Mouse (Mus musculus) right cerebral cortex, postnatal 4 days (tissue): ENCODE measurements around the gene Nle1.

Experiments used
- DNase-seq: peaks from one replicate; pipeline ENCODE4 v3.0.0-alpha.2; 2022

Gene Nle1

DNA sequence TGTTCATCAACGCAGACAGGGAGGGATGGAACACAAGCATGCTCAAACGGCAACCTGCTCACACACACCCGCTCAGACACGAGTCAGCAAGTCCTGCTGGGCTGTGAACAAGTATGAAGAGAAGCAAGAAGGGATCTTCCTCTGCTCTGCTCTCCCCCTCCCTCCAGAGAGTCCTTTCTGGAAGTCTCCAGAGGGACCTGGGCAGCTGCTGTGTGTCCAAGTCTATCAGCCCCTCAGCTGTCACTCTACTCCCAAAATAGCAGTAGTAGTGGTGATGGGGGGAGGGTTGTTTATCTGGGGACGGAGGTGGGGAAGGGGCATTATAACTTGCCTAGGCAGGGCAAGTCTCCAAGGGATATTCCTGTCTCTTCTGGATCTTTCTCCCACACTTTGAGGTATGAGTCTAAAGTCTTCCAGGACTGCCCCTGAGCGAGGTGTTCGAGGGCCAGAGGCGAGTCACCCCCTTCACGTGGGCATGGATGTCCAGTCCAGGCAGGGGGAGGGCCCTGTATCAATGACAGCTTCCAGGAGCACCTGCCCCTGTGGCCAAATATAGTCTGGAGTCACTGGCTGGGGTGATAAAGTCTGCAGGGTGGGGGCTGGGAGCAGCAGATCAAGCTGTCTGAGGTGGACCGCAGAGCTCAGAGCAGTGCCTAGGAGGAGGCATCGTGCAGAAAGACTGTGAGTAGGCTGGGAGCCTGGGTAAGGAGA, 2.6 kb upstream of the Nle1 start:
- DNase-seq: no peak

DNA sequence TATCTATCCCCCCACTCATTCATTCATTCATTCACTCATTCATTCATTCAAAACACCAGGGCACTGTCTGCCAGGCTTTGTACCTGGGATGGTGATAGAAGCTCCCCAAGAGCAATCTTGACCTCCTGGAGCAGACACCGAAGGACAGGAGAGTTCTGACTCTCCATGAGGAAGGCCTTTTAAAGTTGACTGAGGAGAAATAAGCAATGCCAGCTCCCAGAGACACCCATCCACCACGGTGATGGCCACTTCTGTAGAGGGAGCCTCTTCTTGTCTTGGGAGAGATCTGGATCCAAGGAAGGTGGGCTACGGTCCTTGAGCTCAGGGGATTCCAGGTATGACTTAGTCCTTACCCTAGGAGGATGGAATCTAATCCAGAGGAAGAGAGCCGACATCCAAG, 2.0 kb upstream of the Nle1 start, which contains the start of gene Unc45b:
Unc45b (plus strand) TSS at position 301 of the 400 bp plus-strand sequence.
- DNase-seq: no peak

DNA sequence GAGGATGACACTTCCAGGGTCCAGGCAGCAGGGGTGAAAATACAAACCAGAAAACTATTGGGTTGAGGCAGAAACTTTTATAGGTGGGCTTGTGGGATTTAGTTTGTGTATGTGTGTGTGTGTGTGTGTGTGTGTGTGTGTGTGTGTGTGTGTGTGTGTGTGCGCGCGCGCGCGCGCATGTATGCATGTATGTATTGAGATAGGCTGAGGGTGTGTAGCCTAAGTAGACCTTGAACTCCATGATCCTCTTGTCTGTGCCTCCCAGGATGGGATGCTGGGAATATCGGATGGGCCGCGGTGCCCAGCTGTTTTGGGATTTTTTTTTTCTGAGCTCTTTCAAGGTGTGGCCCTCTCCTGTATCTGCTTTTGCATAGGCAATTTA, 388 bp upstream of the Nle1 start:
- no peak for DNase-seq

DNA sequence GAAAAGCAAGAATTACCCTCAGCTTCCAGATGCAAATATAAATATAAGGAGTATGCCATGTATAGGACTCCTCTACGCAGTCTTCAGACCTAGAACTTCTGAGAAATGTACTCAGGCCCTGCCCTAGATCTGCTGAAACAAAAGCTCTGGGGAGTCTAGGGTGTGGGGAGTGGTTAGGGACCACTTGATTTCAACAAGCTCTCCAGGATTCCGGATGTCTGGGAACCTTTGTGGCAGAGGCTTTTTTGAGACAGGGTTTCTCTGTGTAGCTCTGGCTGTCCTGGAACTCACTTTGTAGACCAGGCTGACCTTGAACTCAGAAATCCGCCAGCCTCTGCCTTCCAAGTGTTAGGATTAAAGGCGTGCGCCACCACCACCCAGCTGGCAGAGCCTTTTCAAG, 2.4 kb downstream of the Nle1 start:
- DNase-seq: no peak

DNA sequence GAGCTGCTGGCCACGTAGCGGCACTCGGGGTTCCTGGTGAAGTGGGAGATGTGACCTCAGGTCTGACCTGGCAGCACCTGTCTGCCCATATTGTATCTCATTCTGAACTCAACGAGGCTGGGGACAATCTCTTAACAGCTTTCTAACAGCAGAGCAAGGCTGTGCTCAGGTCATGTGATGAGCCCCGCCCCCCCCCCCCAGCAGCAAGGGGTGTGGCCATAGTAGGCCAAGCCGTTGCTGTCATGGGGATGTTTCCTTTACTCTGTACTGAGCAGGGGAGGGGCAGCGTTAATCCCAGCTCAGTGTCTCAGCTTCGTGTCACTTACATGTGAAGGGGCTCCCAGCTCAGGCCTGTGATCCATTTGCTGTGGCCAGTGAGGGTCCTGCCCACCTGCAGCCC, 3.3 kb downstream of the Nle1 start:
- no peak for DNase-seq

DNA sequence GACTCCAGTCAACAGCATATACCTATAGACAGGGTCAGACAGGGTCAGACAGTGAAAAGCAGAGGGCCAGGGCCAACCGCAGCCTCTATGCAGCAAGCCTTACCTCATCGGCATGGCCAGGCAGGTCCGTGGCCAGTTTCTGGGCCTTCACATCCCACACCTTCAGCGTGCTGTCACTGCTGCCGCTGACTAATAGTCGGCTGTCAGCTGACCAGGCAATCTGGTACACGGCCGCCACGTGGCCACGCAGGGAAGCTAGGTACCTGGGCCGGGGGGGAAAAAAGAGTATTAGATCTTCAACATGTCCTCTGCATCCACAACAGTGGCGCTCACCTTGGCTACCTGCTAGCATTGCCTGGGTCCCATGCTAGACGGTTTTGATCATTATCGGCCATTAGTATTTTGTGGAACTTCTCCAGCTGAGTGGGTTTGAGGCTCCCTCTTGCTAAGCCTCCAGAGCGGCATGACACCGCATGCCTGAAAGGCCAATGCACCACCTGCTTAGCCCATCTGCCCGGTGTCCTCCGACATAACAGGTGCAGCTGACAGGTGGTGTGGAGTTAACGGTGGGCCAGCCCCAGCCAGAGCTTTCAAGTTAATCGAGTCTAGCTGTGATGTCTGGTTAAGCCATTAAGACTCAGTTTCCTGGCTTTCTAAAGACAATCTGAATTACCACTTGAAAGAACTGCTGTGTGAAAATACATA, 6.5 kb downstream of the Nle1 start:
- no peak for DNase-seq

DNA sequence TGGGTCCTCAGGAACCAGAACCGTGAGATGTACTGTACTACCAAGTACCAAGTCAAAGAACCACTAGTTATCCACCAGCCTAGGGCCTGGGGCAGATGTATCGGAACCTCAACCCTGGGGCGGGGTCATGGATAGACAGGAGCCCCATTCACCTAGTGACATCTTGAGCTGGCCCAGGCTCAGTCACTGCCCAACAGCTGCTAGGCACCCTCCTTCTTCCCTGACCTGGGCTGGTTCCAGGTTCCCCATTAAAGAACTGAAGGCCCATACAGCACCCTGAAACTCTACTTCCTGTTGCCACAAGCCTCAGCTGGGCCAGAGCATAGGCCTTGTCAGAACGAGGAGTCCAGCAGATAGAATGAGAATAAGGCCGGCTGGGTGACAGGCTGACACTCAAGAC, 8.5 kb downstream of the Nle1 start:
- DNase-seq: no peak

DNA sequence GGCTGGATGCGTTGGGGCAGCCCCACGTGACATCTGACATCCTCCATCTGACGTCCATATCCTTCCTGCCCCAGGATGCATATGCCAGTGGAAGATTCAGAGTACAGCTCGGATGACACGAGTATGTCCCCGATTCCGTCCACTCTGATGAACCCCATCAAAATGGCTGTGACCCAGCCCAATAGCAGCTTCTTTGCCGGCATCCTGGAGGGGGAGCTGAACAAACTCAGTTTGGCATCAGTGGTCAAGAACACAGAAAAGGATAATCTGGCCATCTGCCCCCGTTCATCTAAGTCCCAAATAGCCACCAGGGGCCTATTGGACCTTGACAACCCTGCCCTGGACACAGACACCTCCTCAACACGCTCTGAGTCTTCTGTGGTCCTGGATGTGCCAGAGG, 10.7 kb downstream of the Nle1 start:
- DNase-seq: no peak

DNA sequence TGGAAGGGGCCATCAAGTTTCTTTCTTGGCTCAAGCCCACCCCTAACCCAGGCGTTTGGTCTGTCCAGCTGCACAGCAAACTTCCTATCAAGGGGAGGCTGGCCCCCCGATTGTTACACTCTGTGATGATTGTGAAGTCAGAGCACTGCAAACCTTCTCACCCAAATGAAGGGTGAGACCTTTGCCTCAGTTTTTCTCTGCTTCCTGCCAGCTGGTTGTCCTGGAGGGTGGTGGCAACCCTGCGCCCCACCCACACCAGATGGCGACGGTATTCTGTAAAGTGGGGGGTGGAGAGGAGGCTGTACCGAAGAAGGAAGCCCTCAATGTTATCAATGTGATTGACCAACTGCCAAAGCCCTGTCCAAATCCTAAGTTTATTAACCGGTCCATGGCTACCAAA, 16.3 kb downstream of the Nle1 start, which contains the start of gene Fndc8:
Fndc8 (plus strand) TSS at position 189 of the 400 bp plus-strand sequence.
- DNase-seq: no peak

DNA sequence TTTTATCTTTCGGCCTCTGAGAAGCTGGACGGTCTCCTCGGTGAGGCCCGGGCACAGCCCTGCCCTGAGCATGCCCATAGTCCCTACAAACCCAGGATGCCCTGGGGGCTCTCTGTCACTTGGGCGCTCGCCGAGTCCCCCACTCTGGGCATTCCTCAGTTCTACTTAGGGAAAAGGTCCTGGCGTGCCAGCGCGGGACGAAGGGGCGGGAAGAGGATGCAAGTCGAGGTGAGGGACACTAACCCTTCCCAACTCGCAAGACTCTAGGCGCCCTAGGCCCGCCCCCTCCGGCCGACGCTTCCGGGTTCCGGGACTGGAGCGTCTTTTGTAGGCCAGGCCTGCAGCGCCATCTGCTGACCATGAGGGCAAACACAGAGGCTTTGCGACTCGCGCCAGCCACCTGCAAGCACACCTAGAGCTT, 17.9 kb downstream of the Nle1 start, which contains the start of gene Rad51d:
Rad51d (minus strand) TSS at position 273 of the 421 bp plus-strand sequence.
- peak; percentile 94 for DNase-seq

DNA sequence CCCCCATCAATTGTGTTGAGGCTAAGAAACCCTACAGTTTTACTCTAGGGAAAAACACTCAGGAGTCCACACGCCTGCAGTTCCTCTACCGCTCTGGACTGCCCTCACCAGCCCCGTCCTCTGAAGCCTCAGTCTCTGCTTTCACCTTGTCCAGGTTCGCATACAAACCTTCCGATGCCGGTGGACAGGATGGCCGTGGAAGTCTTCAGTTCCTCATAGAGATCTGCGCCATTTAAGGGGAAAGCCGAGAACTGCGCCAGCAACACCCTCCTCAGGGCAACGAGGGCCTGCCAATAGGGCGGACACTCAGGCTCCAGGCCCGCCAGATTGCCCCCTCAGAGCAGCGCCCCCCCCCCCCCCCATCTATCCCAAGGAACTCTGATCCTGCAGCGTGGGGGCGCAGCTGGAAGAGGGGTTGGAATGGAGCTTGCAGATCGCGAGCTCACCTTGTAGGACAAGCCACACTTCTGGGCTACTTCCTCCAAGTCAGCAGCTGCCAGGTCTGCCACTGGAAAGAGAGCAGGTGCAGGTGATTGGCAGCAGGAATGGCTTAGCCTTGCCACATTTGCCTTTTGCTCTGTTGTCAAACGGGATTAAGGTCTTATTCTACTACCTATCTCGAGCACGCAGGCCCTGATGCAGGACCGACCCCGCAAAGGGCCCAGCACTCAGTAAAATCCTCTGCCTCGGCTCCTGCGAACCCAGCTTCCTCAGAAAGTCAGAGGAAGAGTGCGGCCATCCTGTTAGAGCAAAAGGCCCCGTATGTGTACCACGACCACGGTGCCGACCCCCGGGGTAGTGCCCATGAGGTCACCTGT, 18.5 kb downstream of the Nle1 start:
- no peak for DNase-seq

DNA sequence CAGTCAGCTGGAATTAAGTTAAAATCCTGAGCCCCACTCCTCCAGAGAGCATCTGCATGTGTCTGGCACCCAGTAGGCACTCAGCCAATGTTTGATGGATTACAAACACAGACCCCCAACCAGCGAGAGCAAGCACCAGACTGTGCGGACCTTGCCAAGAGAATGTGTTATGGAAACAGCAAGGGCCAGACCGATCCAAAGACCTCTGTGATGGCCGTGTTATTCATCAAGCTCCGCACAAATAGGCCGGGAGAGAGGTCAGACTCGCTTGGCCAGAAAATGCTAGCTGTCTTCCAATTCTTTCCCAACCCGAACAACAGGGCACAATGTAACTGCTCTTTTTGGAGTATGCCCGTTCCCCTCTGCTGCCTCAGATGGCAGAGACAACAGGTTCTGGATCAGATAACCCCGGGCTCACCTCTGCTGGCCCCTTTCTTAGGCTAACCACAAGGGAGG, 19.7 kb downstream of the Nle1 start:
- no peak for DNase-seq

DNA sequence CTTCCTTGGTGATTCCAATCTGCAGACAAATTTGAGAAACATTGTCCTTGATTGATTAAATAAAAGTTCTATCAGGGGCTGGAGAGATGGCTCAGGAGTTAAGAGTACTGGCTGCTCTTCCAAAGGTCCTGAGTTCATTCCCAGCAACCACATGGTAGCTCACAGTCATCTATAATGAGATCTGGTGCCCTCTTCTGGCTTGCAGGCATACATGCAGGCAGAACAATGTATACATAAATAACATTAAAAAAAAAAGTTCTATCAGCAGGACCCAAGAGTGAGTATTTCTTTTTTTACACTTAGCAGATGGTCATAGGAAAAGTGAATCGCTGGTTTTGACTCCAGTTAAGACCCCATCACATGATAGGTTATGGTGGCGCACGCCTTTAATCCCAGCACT, 21.7 kb downstream of the Nle1 start:
- no peak for DNase-seq

DNA sequence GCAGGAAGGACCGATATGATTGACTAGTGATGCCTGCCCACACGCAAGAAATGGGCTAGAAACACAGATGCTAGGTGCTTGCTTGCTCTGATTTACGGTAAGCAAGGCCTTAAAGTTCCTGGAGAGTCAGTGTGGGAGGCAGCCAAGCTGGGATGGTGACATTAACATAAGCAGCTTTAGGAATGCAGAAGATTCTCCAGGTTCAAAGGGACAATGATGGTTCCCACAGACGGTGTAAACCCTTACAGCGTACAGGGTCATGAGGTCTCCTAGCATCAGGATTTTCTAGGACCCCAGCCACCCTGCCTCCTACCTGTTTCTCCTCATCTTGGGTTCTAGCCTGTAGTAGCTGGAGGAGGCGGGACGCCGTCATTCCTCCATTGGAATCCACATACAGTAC, 25.0 kb downstream of the Nle1 start:
- no peak for DNase-seq

DNA sequence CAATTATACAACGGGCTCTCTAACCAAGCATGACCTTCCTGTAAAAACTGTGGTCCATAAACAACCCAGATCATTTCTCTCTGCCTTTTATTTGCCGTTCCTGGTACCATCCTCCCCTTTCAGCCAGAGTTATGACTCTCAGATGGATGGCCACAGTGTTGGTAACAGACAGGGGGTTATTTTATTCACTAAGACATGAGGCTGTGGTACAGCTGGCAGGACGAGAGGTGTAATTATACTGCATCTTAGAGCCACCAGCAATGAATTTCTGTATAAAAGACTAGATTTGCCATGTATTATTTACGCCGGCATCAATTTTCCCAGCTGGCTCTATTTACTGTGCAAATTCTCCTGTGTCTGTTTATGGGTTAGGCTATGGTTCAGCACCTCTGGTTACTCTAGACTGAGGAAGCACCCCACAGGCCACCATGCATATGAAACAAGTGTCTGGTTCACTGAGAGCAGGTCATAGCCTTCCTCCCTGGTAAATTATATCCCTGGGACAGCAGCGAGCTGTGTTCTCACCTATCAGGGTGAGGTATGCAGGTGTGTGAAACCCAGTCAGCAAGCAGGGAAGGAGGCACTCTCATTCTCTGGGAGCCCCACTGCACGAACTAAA, 30.4 kb downstream of the Nle1 start:
- no peak for DNase-seq

DNA sequence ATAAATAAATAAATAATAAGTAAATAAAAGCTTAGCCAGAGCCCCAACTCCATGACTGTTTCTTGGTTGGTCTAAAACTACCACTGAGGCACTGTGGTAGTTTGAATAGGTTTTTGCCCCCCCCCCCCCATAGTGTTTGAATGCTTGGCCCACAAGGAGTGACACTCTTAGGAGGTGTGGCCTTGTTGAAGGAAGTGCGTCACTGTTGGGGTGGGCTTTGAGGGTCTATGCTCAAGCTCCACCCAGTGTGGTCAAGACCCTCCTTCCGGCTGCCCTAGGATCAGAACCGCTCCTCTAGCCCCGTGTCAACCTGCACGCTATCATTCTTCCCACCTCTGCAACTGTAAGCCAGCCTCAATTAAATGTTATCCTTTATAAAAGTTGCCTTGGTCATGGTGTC, 32.6 kb downstream of the Nle1 start:
- DNase-seq: no peak

DNA sequence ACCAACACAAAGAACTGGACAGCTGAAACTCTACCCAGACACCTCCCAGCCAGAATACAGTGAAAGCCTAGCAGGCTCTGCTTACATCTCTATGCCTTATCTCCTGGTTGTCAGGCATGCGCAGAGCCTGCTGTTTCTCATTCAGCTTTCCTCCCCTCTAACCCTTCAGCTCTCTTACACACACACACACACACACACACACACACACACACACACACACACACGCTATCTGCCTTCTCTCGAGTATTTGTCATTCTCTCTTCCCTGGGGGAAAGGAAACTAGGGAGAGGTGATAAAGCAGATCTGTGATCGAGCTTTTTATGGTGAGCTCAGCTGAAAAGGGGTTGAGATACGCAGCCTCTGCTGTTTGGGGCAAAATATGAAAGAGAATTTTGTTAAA, 33.3 kb downstream of the Nle1 start:
- DNase-seq: no peak

DNA sequence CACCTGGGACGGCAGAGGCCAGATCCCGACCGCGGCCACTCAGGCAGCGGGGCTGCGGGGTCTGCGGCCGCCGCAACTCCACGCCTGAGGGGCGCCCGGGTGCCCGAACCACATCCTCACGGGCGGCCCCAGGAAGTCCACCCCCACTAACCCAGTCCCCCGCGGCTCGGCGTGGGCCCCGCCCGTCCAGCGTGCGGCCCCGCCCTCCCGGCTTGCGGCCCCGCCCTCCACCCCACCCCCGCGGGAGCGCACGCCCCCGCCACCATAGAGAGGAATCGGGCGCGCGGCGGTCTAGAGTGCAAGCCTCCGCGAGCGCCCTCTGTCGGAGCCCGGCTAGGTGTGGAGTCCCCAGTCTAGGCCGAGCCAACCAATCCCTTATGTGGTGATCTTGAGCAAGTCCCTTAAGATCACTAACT, 37.2 kb downstream of the Nle1 start, which contains the start of gene Rffl:
Rffl (minus strand) TSS at position 180 of the 416 bp plus-strand sequence.
- DNase-seq: peak; percentile 100

DNA sequence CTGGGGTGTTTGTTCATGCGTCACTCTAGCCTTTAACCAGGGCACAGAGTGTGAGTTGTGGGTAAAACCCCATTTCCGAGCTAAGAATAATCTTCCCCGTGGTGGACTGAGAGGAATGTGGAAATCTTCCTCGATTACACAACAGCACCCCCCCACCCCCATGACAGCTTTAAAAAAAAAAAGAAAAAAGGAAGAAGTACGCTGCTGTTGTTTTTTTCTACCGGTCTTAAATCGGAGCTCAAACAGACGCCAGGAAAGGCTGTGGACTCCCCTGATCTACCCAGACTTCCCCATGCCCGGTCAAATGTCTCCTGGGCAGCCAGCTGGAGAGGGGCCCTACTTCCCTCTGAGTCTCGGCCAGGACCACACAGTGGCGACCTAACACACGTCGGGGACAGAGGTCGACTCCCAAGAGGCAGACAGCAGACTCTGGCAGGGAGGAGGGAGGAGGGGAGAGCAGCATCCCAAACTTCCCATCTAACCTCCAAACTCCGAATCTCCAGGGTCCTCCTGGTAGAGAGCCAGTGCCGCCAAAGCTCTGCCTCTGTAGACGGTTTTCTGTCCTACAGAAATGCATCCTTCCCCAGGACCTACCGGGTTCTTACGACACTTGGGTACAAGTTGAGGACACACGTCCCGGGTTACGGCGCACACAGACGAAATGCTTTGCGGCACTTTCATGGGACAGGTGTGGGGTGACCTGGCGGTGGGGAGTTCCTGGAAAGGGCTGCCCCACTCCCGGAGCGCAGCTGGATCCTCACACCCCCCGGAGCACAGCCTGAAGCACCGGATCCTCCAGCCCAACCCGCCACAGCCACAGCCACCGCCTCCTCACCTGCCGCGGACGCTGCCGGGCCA, 37.8 kb downstream of the Nle1 start:
- DNase-seq: peak; percentile 13

DNA sequence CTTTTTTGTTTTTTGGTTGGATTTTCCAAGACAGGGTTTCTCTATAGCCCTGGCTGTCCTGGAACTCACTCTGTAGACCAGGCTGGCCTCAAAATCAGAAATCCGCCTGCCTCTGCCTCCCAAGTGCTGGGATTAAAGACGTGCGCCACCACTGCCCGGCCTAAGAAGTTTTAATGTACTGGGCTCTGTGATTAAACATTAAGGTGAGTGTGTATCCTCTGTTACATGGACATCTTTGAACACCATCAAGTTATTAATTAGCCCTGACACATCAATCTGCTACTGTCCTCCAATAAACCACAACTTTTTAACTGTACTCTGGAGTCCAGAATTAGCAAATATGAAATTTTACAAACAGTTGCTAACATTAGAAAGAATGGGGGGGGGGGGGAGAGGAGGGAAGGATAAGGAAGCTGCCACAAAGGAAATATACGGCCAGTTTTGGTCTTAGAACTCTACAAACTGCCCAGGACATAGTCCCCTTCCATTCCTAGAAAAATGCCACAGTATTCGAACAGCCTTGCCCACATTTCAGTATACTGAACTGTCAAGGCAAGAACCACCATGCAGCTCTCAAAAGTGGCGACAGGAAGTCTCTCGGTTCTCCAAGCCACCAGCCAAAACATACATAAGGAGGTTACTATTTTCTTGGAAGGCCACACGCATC, 38.6 kb downstream of the Nle1 start:
- DNase-seq: no peak

DNA sequence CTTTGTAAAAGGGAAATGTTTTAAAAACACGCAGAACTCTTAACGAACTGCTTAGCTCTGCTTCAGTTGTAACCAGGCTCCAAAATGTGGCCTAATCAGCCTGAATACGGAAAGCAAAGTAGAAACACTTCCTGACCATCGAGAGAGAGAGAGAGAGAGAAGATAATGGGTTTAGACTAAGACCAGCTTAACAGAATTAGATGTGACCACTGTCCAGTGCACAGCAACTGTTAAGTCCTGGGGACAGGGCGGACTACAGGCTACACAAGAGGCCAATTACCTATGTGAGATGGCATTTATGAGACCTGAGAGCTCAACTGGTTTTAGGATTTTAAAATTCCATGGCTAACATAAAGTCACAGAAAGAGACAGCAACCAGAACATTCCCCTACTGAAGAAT, 40.3 kb downstream of the Nle1 start:
- DNase-seq: no peak
